Mouse (Mus musculus) thymus, adult 2 months (tissue): ENCODE measurements around the gene Pmp22. TPM values are rescaled to one million over a fixed set of nuclear protein-coding genes. Genes with fewer than 3 reads are reported as not detected.

ENCODE experiments used
- DNase-seq: peaks from one replicate; pipeline ENCODE4 v3.0.0; 2021
- H3K27ac ChIP-seq: fragments of 200-500 bp; 2 replicates; pipeline ENCODE4 v1.5.1; 2012; ENCODE audit warnings: low read length, control low read depth; ENCODE audit not compliant: control insufficient read depth, insufficient read depth
- H3K27me3 ChIP-seq: fragments of 200-500 bp; 2 replicates; pipeline ENCODE4 v1.6.1; 2012; ENCODE audit warnings: mild to moderate bottlenecking, low read length, moderate library complexity, mixed read lengths; ENCODE audit not compliant: control insufficient read depth, insufficient read depth
- H3K36me3 ChIP-seq: fragments of 200-500 bp; 2 replicates; pipeline ENCODE4 v1.6.1; 2012; ENCODE audit warnings: mild to moderate bottlenecking, low read length, moderate library complexity; ENCODE audit not compliant: control insufficient read depth, insufficient read depth
- H3K4me1 ChIP-seq: fragments of 200-500 bp; replicated peaks from 2 replicates; pipeline ENCODE4 v1.6.1; 2012; ENCODE audit warnings: low read length; ENCODE audit not compliant: control insufficient read depth, insufficient read depth
- H3K4me3 ChIP-seq: fragments of 200-500 bp; 2 replicates; pipeline ENCODE4 v1.5.1; 2012; ENCODE audit warnings: mild to moderate bottlenecking, low read length, control low read depth, moderate library complexity; ENCODE audit not compliant: control insufficient read depth, insufficient read depth
- CTCF ChIP-seq: fragments of 200-500 bp; IDR thresholded peaks from 2 replicates; pipeline ENCODE4 v1.5.1; 2012; ENCODE audit warnings: mild to moderate bottlenecking, control low read depth, low read length, moderate library complexity, borderline replicate concordance; ENCODE audit not compliant: control insufficient read depth, poor library complexity, insufficient read depth; ENCODE audit errors: extremely low read depth
- POLR2A ChIP-seq: fragments of 200-500 bp; IDR thresholded peaks from 2 replicates; pipeline ENCODE4 v1.6.1; 2012; ENCODE audit warnings: mild to moderate bottlenecking, low read length, control low read depth, moderate library complexity; ENCODE audit not compliant: control insufficient read depth, poor library complexity, insufficient read depth; ENCODE audit errors: extremely low read depth
- WGBS: fragments of 180-500 bp; shearing (Covaris S2); methylation state at CpG from one replicate; pipeline ENCODE4 v1.1.7; 2018; 5-methylcytosine and 5-hydroxymethylcytosine counted together
- polyA plus RNA-seq: library from polyadenylated mRNA; depleted of rRNA; stranded (reverse); fragments of >200 nt; gene quantifications from 2 replicates; pipeline ENCODE4 v1.2.3, GENCODE M21; 2012; rRNA removed

The Pmp22 gene
- polyA plus RNA-seq, 1 experiment: 24.2 TPM

DNA sequence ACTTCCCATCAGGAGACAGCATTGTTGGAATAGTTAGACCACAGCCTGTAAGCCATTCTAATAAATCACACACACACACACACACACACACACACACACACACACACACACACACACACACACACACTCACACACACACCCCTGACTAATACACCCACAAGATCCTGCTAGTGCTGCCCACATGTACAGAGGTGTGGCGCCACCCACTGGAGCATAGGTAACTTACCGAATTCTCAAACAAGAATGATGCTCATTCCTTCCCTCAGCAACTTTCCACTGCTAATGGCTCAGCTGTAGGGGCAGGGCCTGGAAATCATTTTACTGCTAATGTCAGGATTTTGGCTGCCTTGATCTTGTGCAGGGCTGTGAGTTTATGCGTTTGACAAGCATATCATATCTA is 46.5 kb downstream of the Pmp22 start:
- TF ChIP-seq CTCF (no peak), POLR2A (no peak)
- Histone ChIP-seq H3K36me3 (no peaks in the 10 kb centered on the region), H3K4me3 (no peak overlapping the region), H3K27me3 (no peaks in the 10 kb centered on the region), H3K4me1 (no peaks in the 10 kb centered on the region), H3K27ac (no peak overlapping the region)
- DNase-seq: no peak
- 66% methylated on average over 3 of the region's 3 CpGs for WGBS

DNA sequence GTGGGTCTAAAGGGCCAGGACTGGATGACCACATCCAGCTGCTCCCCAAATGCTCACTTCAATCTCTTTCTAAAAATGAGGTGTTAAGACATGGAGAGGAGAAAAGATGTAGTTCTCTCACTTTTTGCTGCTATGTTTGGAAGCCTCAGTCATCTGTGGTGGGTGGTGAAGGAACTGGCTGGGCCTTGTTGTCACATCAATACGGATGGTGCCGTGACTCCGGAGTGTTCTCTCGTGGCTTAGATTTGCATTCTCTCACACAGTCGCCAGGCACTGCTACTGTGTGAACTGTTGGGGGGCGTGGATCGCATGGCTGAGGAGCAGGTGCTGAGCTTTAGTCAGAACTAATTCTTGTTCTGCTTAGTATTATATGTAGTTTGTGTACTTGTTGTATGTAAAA is 47.6 kb downstream of the Pmp22 start:
- TF ChIP-seq POLR2A (no peak), CTCF (no peak)
- Histone ChIP-seq H3K36me3 (no peaks in the 10 kb centered on the region), H3K4me3 (no peak overlapping the region), H3K27ac (no peak overlapping the region), H3K4me1 (no peaks in the 10 kb centered on the region), H3K27me3 (no peaks in the 10 kb centered on the region)
- 90% methylated on average over 7 of the region's 7 CpGs for WGBS
- no peak for DNase-seq

DNA sequence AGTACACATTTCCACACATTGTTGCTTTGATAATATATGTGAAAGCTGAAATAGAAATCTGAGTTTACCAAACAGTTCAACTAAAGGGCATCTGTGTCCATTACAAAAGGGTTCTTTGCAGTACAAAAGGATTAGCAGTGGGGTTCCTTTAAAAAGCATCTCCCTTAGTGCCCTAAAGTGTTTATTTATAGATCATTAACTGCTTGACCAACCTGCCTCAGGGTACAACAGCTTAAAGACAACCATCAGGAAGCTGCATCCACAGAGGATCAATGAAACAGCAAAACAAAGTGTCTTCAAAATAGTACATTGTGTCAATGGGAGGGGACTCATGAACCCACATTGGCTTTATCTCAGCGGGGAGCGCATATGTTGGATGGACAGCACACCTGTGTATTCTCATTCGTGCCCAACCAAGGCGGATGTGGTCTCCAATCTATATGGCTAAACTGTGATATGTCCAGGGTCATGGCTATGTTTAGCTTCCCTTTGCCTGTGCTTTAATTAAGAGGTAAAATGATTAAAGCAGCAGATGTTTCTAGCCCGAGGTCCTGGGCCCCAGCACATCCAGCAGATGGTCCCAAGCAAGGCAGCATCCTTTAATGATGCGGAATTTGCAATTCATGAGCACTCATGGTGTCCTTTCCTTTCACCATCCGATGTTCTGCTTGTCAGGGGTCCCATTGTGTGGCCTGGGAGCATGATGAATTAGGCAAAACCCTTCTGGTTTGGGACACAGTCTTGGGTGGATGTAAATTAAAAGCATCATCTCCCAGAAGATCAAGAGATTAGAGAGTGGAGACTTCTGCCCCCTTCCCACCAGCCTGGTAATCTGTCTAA is 51.7 kb downstream of the Pmp22 start:
- no peaks in the 10 kb centered on the region for H3K27me3 ChIP-seq
- DNase-seq: no peak
- H3K4me1 ChIP-seq: no peaks in the 10 kb centered on the region
- no peak overlapping the region for H3K27ac ChIP-seq
- 85% methylated on average over 7 of the region's 7 CpGs for WGBS
- H3K4me3 ChIP-seq: no peak overlapping the region
- TF ChIP-seq CTCF: no peak
- no peaks in the 10 kb centered on the region for H3K36me3 ChIP-seq

DNA sequence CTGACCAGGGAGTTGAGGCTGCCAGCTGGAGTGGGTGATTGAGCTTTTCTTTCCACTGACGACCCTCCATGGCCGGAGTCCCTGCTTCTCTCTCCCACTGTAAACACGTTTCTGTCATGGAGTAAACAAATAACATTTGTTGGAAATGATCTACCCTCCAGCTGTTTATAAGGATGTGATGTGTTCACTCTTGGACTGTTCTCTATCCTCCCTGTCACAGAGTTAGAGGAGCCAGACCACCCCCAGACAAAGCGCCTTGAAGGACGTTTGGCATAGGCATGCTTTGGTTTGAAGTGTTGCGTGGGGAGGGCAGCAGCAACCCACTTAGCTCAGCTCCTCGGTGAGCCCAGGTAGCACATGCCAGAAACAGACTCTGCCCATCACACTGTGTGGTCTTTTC is 60.0 kb downstream of the Pmp22 start:
- DNase-seq: no peak
- H3K4me1 ChIP-seq: no peaks in the 10 kb centered on the region
- 91% methylated on average over 7 of the region's 7 CpGs for WGBS
- TF ChIP-seq POLR2A (no peak), CTCF (no peak)
- no peak overlapping the region for H3K27ac ChIP-seq
- H3K4me3 ChIP-seq: no peak overlapping the region
- no peaks in the 10 kb centered on the region for H3K27me3 ChIP-seq
- no peaks in the 10 kb centered on the region for H3K36me3 ChIP-seq

DNA sequence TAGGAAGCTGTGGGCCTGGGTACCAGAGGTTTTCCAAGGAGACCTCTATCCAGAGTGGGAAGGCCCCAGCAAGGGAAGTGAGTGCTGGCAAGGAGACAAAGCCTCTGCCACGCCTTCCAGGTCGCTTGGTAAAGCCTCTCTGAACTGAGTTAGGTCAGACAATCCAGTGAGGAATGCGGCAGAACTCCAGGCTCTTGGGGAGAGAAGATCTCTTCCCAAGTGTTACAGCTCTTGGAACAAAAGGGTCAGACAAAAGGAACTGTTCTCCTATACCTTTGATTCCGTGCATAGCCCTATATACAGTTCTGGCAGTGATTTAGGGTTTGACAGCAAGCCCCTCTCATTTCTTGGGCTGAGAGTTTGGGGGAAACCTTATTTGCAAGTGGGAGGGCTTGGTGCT is 69.3 kb downstream of the Pmp22 start:
- Histone ChIP-seq H3K27me3 (no peaks in the 10 kb centered on the region), H3K4me1 (no peaks in the 10 kb centered on the region), H3K4me3 (no peak overlapping the region), H3K27ac (no peak overlapping the region), H3K36me3 (no peaks in the 10 kb centered on the region)
- 81% methylated on average over 4 of the region's 4 CpGs for WGBS
- TF ChIP-seq CTCF: no peak
- DNase-seq: no peak

DNA sequence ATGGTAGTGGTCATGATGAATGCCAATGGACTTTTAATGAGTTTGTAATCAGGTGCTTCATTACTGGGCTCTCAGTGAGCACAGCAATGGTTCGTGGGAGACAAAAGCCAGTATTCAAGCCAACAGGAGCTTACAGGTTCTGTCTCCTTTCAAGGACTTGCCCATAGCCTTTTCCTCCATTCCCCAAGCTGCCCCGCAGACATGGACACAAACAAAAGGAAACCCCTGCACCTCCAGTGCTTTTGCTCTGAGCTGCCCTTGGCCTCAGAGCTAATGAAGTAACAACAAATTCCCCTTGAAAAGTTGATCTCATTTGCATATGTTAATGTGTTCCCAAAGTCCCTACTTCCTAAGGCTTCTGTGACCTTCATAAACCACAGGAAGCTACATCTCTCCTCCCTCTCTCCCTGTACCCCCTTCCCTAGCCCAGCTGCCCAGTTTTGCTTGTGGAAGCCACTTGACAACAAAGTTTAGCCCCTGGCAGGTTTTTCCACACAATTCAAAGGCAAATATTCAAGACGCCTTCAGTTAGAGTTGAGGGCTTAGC is 73.3 kb downstream of the Pmp22 start:
- H3K4me3 ChIP-seq: no peak overlapping the region
- no peaks in the 10 kb centered on the region for H3K36me3 ChIP-seq
- TF ChIP-seq CTCF (no peak), POLR2A (no peak)
- no peak for DNase-seq
- no peaks in the 10 kb centered on the region for H3K27me3 ChIP-seq
- WGBS: 92% methylated on average over 3 of the region's 3 CpGs
- H3K4me1 ChIP-seq: no peaks in the 10 kb centered on the region
- no peak overlapping the region for H3K27ac ChIP-seq

Other genes with a start within 250 kb of the Pmp22 start
- 8.3 and 13.4 TPM in 2 replicates for gene Tvp23b, start 249.5 kb upstream of the Pmp22 start, polyA plus RNA-seq
- 0.27 TPM in 1 of 2 replicates, not detected in the other for gene Cdrt4, start 177.8 kb upstream of the Pmp22 start, polyA plus RNA-seq
- 0.05 TPM in 1 of 2 replicates, not detected in the other for gene Tekt3, start 67.3 kb upstream of the Pmp22 start, polyA plus RNA-seq